Mouse (Mus musculus) ES-E14 (cell line): ENCODE data around the gene Ubxn2a. TPM values are rescaled to one million over a fixed set of nuclear protein-coding genes. Genes with fewer than 3 reads are reported as not detected.

Source experiments
- DNase-seq: peaks from one replicate; pipeline ENCODE4 v3.0.0-alpha.2; 2013; ENCODE audit warnings: low read depth, low spot score
- H3K27ac ChIP-seq: 2 replicates; pipeline ENCODE4 v1.5.1; 2012; ENCODE audit warnings: low read depth, mild to moderate bottlenecking, low read length, moderate library complexity, mixed read lengths; ENCODE audit not compliant: poor library complexity, insufficient read depth, severe bottlenecking
- H3K36me3 ChIP-seq: 2 replicates; pipeline ENCODE4 v1.6.1; 2012; ENCODE audit warnings: mild to moderate bottlenecking, low read length, moderate library complexity, mixed read lengths; ENCODE audit not compliant: control insufficient read depth, poor library complexity, insufficient read depth, severe bottlenecking
- H3K4me1 ChIP-seq, 2 experiments: fragments of 150-350 bp in 1 of 2; sonication (generic) in 1 of 2; 2 replicates each; pipeline ENCODE4 v1.6.1; 2012; ENCODE audit warnings: low read length in 2 of 2, mild to moderate bottlenecking in 1 of 2, mixed read lengths in 1 of 2; ENCODE audit not compliant: control insufficient read depth in 2 of 2, insufficient read depth in 2 of 2, poor library complexity in 1 of 2
- H3K4me3 ChIP-seq, 2 experiments: fragments of 150-350 bp in 1 of 2; sonication (generic) in 1 of 2; 2 replicates each; pipeline ENCODE4 v1.5.1; 2012; ENCODE audit warnings: low read length in 2 of 2, low read depth in 1 of 2, mild to moderate bottlenecking in 1 of 2, mixed read lengths in 1 of 2; ENCODE audit not compliant: insufficient read depth in 1 of 2, poor library complexity in 1 of 2, severe bottlenecking in 1 of 2
- H3K9ac ChIP-seq: 2 replicates; pipeline ENCODE4 v1.6.1; 2012; ENCODE audit warnings: low read depth, mild to moderate bottlenecking, low read length, mixed read lengths; ENCODE audit not compliant: poor library complexity, insufficient read depth, severe bottlenecking
- H3K9me3 ChIP-seq: fragments of 150-350 bp; sonication (generic); 2 replicates; pipeline ENCODE4 v1.6.1; 2012; ENCODE audit warnings: low read depth, mild to moderate bottlenecking, low read length; ENCODE audit not compliant: control insufficient read depth, insufficient read depth
- CHD2 ChIP-seq: IDR thresholded peaks from 2 replicates; pipeline ENCODE4 v1.6.1; 2014; ENCODE audit warnings: mild to moderate bottlenecking, low read depth, low read length, inconsistent platforms
- HCFC1 ChIP-seq: IDR thresholded peaks from 2 replicates; pipeline ENCODE4 v1.6.1; 2012; ENCODE audit warnings: low read length, inconsistent platforms, borderline replicate concordance; ENCODE audit not compliant: insufficient read depth
- MAFK ChIP-seq: IDR thresholded peaks from 2 replicates; pipeline ENCODE4 v1.6.1; 2014; ENCODE audit warnings: mild to moderate bottlenecking, low read depth, low read length, inconsistent platforms; ENCODE audit not compliant: insufficient read depth
- ZC3H11A ChIP-seq: IDR thresholded peaks from 2 replicates; pipeline ENCODE4 v1.6.1; 2012; ENCODE audit warnings: low read depth, mild to moderate bottlenecking, inconsistent platforms, low read length, borderline replicate concordance
- ZNF384 ChIP-seq: IDR thresholded peaks from 2 replicates; pipeline ENCODE4 v1.6.1; 2012; ENCODE audit warnings: low read depth, low read length, inconsistent platforms
- in situ Hi-C, 2 experiments: fragments of 600-800 bp; cut with MboI; formaldehyde crosslinking; loops; one replicate each; pipeline ENCODE4 v1.15.1; 2025; ENCODE audit warnings: low sequenced_read_pairs in 2 of 2, inconsistent platforms in 1 of 2; ENCODE audit not compliant: unreplicated experiment in 2 of 2
- total RNA-seq: library from RNA; depleted of rRNA; stranded (reverse); fragments of 300-350 nt; gene quantifications from 2 replicates; pipeline ENCODE4 v1.2.3, GENCODE M21; 2012

Ubxn2a gene
- total RNA-seq, 1 experiment: 93.7 TPM

- in situ Hi-C loops: no loop called here
- peaks cover 18% of the 10 kb centered on the region for H3K36me3 ChIP-seq
- DNase-seq: no peak
- H3K9me3 ChIP-seq: no peaks in the 10 kb centered on the region
- H3K4me3 ChIP-seq: no peak overlapping the region
- H3K27ac ChIP-seq: no peak overlapping the region
- H3K9ac ChIP-seq: no peak overlapping the region
- TF ChIP-seq HCFC1: no peak
- TF ChIP-seq CHD2: no peak
- TF ChIP-seq ZC3H11A: no peak
- TF ChIP-seq ZNF384: no peak
- no peak for TF ChIP-seq MAFK
- H3K4me1 ChIP-seq: no peaks in the 10 kb centered on the region
These were observed 22.4 kb downstream of the Ubxn2a start for GRCm38 (mm10) chr12:4885062-4885461.

DNA sequence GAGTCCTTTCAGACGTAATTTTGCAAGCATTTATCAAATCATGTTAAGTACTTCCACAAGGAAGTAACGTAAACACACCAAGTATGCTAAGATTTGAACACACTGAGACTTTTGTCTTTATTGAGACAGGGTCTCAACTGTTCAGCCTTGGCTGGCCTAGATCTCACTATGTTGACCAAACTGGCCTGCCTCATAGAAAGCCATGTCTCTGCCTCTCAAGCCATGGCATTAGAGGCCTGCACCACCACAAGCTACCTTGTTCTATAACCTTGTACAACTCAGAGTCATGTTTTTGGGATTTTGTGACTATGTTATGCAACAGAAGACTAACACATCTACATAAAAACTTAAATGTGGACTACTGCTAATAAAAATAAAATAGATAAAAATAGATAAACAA is 25.4 kb downstream of the Ubxn2a start:
- in situ Hi-C loops: no loop called here
- DNase-seq: no peak
- Histone ChIP-seq H3K27ac (no peak overlapping the region), H3K4me3 (no peak overlapping the region), H3K9me3 (no peaks in the 10 kb centered on the region), H3K9ac (no peak overlapping the region), H3K36me3 (peaks cover 16% of the 10 kb centered on the region), H3K4me1 (no peaks in the 10 kb centered on the region; a peak in 1 of 4 replicates)
- TF ChIP-seq CHD2 (no peak), HCFC1 (no peak), MAFK (no peak), ZC3H11A (no peak), ZNF384 (no peak)

DNA sequence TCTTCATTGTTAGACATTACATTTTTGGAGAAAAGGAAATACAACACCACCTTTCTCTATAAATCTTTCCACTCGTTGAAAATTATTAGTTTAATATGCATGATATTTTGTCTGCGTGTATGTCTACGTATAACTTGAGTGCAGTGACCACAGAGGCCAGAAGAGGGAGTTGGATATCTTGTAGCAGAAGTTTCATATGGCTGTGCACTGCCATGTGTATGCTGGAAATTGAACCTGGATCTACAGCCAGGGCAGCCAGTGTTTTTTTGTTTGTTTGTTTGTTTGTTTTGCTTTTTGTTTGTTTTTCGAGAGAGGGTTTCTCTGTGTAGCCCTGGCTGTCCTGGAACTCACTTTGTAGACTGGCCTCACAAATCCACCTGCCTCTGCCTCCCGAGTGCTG is 28.5 kb downstream of the Ubxn2a start:
- Histone ChIP-seq H3K4me1 (peaks cover 0 to 6% of the 10 kb centered on the region in 2 experiments; a peak in 2 of 4 replicates), H3K9me3 (no peaks in the 10 kb centered on the region)
- in situ Hi-C loops: no loop called here

GRCm38 (mm10) chr12:4878296-4878783 is 29.2 kb downstream of the Ubxn2a start:
- no peak for TF ChIP-seq ZC3H11A
- TF ChIP-seq CHD2: no peak
- no peak for TF ChIP-seq HCFC1
- no peak for TF ChIP-seq ZNF384
- no peak for TF ChIP-seq MAFK
- Histone ChIP-seq H3K9me3 (no peaks in the 10 kb centered on the region), H3K27ac (no peak overlapping the region), H3K4me3 (no peak overlapping the region), H3K36me3 (peaks cover 10% of the 10 kb centered on the region), H3K4me1 (peaks cover 0 to 8% of the 10 kb centered on the region in 2 experiments; a peak in 2 of 4 replicates), H3K9ac (no peak overlapping the region)
- no peak for DNase-seq
- in situ Hi-C loops: no loop called here

More for the DNA sequence above, 28.5 kb downstream of the Ubxn2a start:
- DNase-seq: no peak
- peaks cover 10% of the 10 kb centered on the region for H3K36me3 ChIP-seq
- no peak for TF ChIP-seq HCFC1
- TF ChIP-seq ZC3H11A: 0 out of 2 replicates have a peak, but pooled peaks have one; percentile 24
- no peak for TF ChIP-seq MAFK
- TF ChIP-seq ZNF384: no peak
- no peak overlapping the region for H3K4me3 ChIP-seq
- no peak overlapping the region for H3K27ac ChIP-seq
- no peak overlapping the region for H3K9ac ChIP-seq
